Mouse (Mus musculus): ENCODE measurements at regions not wholly inside any gene's neighbourhood (a gene's known extent, or its start where the extent isn't known, plus 50 kb on each side); places are given as distances from the start of the nearest gene placed in this dataset.

DNA sequence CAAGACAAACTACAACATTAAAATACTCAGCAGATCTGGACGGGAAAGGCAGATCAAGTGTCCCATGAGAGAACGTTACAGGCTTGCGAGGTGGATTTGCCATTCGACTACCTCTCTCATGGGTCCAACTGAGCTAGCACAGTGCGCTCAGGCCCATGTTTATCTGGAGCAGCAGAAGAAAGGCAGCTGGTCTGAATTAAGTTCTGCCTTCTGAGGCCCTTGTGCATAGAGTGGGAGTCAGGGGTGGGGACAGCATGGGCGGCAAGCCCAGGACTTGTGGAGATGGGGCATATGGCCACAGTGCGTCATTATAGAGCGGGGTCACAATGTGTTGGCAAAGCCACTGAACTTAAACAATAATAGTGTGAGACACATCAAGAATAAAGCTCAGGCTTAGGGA, 151.8 kb upstream of the Maf start:
- no peak for ATAC-seq (ENCODE audit: insufficient number of reproducible peaks, low FRiP score, low TSS enrichment)

DNA sequence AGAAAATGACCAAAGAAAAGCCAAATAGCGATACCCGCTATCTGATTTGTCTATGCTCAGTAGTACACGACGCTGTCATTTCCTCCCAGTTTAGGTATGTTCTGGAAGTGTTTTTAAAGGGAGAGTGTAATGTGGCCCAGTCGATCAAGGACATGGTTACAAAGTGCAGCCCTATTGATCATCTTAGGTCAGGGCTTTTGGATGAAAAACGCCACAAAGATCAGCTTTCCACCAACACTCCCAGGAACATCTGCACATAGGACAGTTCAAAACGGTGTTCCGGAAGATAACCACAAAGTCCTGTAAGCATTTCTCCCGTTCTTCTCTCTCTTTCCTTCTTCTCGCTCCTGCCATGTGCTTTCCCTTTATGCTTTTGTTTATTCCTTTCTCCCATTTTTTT, 149.2 kb upstream of the Maf start:
- no peak for ATAC-seq (ENCODE audit: insufficient number of reproducible peaks, low FRiP score, low TSS enrichment)

GRCm38 (mm10) chr8:115855934-115856629, 148.5 kb upstream of the Maf start:
- no peak for ATAC-seq (ENCODE audit: insufficient number of reproducible peaks, low FRiP score, low TSS enrichment)

GRCm38 (mm10) chr8:115854209-115854900, 146.8 kb upstream of the Maf start:
- ATAC-seq (ENCODE audit: insufficient number of reproducible peaks, low FRiP score, low TSS enrichment): no peak

- no peak for ATAC-seq (ENCODE audit: insufficient number of reproducible peaks, low FRiP score, low TSS enrichment)
Measured at GRCm38 (mm10) chr8:115850552-115850951, 143.0 kb upstream of the Maf start.

DNA sequence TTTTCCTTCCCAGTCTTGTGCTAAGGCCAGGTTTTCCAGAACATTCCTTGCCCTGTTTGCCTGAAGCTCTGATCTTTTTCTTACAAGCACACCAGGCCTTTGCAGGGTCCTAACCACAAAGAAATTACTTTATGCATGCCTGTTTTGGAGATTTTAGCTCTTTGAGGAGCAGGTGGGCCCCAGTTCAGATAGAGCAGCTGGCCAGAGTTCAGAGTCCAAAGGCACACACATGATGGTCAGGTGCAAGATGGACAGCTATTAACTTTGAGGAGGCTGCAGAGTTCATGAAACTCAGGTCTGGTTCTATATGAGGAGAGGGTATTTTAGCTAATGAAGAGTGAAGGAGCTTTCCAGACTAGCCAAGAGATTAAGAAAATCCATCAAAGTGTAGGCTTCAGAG, 125.8 kb upstream of the Maf start:
- no peak for ATAC-seq (ENCODE audit: insufficient number of reproducible peaks, low FRiP score, low TSS enrichment)

DNA sequence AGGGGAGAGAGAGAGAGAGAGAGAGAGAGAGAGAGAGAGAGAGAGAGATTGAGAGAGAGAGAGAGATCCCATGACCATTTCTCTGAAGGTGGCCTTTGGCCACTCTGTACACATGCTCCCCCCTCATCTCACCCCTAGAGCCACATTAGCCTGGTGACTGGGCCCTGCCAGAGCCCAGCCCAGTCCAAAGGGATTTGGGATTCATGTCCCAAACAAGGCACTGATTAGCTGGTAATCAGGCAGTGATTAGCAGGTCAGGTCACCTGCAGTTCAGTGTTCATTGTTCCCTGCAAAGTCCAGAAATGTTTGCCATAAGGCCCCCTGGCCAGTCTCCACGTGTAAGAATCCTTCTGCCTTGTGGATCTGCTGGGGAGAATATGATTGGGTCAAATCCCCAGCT, 124.1 kb upstream of the Maf start:
- no peak for ATAC-seq (ENCODE audit: insufficient number of reproducible peaks, low FRiP score, low TSS enrichment)

GRCm38 (mm10) chr8:115830012-115830662, 122.5 kb upstream of the Maf start:
- no peak for ATAC-seq (ENCODE audit: insufficient number of reproducible peaks, low FRiP score, low TSS enrichment)

DNA sequence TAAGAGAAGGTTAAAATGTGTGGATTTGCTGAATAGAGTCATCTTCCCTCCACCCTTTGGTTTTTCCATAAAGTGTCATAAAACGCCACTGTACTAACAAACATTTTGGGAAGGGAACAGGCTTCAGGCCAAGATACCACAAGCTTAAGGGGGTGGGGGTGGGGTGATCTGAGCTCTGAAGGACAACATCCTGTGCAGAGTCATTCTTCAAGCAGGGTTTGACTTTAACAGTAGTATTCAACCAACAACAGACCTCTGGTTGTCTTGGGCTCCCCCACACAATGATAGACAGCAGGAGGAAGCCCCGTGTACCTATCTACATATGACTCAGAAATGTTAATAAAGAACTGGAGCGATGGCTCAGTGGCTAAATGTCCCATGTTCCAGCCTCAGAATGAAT, 118.9 kb upstream of the Maf start:
- ATAC-seq (ENCODE audit: insufficient number of reproducible peaks, low FRiP score, low TSS enrichment): no peak

DNA sequence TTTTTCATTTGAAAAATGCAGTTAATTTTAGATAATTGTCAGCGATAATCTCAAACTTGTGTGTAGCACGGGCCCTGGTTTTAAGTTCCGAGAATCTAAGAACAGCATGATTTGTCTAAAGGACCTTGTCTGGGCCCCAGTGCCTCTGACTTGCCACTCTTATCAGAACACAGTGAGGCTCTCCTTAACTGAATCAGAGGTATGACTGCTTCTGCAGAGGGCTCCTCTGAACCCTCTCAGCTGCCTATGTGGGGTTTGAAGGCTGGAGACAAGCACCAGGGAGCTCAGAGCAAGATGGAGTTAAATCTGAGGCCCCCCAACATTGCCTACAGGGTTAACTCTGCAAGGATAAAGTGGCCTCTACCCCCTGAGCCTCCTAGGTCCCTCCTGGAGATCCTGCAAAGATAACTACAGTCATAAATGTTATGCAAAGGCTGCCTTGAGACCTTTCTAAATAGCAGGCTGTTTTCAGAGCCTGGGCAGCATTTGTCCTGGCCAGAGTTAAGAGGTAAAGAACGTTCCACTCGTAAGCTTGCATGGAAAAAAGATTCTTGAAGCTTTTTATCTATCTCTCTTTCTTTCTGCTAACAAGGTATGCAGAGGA, 118.4 kb upstream of the Maf start:
- no peak for ATAC-seq (ENCODE audit: insufficient number of reproducible peaks, low FRiP score, low TSS enrichment)

DNA sequence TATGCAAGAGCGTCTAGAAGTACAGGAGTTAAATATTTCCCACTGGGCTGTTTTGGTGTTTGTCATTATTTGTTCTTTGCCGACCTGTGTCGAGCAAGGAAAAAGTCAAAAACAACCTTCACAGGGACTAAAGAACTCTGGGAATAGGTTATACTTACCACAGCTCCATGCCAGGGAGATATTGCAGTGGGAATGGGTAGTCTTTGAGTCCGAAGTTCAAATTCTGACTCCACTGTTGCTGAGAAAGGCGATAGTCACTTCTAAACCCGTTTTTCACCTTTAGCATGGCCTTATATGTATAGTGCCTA, 116.8 kb upstream of the Maf start:
- no peak for ATAC-seq (ENCODE audit: insufficient number of reproducible peaks, low FRiP score, low TSS enrichment)

DNA sequence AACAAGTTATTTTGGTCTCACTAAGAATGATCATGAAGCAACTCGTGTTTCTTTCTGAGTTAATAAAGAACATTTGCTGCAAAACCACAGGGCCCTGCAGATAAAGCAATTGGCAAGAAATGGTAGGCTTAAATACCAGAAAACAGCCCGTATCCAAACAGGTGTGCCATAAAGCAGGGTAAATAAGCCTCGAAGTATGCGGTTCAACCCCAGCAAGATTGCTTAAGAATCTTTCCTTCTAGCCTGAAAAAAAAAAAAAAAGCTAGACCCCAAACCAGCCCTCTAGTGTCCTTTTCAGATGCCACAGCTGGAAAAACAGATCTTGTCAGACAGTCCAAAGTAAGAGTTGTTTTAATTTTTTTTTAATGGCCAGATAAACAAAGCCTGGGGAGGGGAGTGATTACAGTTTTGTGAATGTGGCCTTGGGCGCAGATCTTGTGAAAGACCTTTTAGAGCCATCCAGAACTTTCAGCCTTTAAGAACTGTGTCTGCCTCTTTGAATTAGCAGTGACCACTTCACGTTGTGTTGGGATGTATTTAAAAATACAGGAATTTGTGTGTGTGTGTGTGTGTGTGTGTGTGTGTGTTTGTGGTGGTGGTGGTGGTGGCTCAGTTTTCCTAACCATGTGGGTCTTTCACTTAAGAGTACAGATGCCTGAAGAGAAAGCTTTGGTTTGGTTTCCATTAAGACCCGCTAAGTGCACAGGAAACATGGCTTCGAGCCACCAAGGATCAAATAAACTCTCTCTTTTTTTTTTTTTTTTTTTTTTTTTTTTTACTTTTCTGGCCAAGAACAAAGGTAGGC, 116.3 kb upstream of the Maf start:
- no peak for ATAC-seq (ENCODE audit: insufficient number of reproducible peaks, low FRiP score, low TSS enrichment)

DNA sequence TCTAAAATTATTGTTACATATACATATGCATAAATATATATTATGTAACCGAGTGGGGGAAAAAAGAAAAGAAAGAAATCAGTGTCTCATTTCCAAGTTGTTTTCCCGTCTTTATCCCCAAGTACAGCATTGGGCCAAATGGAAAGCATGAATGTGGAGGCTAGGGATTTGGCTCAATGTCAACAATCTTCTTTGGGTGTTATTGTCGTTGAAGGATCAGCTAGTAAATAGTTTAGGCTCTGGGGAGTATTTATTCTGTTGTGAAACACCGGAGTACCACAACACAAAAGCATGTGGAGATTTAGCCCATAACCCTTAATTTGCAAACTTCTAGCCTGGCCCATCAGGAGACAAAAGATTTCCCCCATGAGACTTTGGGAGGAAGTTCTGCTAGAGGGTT, 105.8 kb upstream of the Maf start:
- no peak for ATAC-seq (ENCODE audit: insufficient number of reproducible peaks, low FRiP score, low TSS enrichment)

DNA sequence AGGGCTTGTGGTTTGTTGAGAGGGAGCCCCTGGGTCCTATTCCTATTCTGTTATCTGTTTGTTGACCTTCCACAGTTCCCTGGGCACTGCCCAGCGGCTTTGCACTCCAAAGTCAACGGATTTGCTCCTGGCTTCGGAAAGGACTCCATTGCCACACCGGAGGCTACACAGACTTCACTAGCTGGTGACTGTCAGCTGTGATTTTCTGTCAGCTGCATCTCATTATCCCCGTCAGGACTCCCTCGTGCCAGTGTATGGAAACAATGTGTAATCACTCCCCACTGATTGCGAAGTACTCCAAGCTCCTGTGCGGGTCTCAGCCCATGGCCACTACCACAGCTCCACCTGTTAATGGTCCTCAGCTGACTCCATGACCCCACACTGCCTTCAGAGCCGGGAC, 99.0 kb upstream of the Maf start:
- no peak for ATAC-seq (ENCODE audit: insufficient number of reproducible peaks, low FRiP score, low TSS enrichment)

DNA sequence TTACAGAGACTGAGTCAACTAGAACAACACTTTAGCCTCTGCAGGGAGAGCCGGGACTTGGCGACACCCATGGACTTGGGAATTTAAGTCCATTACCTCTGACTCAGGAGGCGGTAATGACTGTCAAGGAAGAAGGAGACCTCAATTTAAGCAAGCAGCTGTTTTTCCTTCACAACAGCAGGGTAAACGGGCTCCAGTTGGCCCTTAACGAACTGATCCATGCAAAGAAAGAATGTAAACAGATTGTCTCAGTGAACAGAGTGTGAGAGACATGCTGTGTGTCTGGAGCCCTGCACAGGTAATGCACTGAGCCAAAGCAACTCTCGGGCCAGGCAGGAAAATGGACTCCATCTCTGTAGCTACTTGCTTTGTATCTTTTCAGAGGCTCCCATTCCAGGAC, 98.5 kb upstream of the Maf start:
- ATAC-seq (ENCODE audit: insufficient number of reproducible peaks, low FRiP score, low TSS enrichment): no peak; the same call in 1 of the 2 replicates

DNA sequence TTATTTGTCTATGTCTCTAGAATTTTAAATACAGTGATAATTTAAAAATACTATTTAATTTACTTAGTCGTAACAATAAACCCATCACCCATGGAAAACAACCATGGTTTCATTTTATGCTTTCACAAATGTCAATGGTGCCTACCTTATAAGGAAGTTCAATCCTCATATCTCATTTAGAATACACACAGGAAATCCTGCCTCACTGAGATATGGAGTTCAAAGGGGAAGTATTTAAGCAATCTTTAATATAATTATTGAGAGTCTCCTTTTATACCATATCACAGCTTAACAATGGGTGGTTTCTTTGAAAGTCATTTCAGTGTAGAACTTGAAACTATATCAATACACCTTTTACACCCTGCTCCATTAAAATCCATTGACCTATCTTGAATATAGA, 86.0 kb upstream of the Maf start:
- no peak for ATAC-seq (ENCODE audit: insufficient number of reproducible peaks, low FRiP score, low TSS enrichment)

DNA sequence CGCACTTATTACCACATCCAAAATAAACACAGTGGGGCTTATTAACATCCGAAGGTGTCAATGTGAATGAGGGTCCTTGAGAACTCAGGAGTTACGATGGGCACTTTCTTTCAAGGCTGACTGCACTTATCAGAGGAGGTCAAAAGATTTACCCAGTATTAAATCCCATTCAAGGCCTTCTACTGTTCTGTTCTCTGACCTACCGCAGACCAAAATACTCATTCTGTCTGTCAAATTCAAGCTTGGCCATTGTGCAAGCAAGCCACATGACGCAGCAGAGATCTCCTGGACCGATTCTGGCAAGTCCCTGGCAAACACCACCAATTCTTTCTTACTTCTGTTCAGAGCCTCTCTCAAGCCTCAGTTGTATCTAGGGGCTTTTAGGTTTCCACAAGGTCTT, 80.8 kb upstream of the Maf start:
- no peak for ATAC-seq (ENCODE audit: insufficient number of reproducible peaks, low FRiP score, low TSS enrichment)

GRCm38 (mm10) chr8:115786185-115786584, 78.6 kb upstream of the Maf start:
- ATAC-seq (ENCODE audit: insufficient number of reproducible peaks, low FRiP score, low TSS enrichment): no peak

GRCm38 (mm10) chr8:115785769-115786168, 78.2 kb upstream of the Maf start:
- no peak for ATAC-seq (ENCODE audit: insufficient number of reproducible peaks, low FRiP score, low TSS enrichment)

GRCm38 (mm10) chr8:115783364-115783763, 75.8 kb upstream of the Maf start:
- ATAC-seq (ENCODE audit: insufficient number of reproducible peaks, low FRiP score, low TSS enrichment): no peak

GRCm38 (mm10) chr8:115778433-115778832, 70.8 kb upstream of the Maf start:
- ATAC-seq (ENCODE audit: insufficient number of reproducible peaks, low FRiP score, low TSS enrichment): no peak
